Mouse (Mus musculus) CH12.LX (cell line): ENCODE data around the gene Inpp4b. TPM values are rescaled to one million over a fixed set of nuclear protein-coding genes. Genes with fewer than 3 reads are reported as not detected.

Experiments
- DNase-seq: peaks from one replicate; pipeline ENCODE4 v3.0.0-alpha.2; 2013; ENCODE audit errors: extremely low read depth
- H3K27ac ChIP-seq: 2 replicates; pipeline ENCODE4 v1.5.1; 2012; ENCODE audit warnings: low read depth, mild to moderate bottlenecking, control low read depth, moderate library complexity; ENCODE audit not compliant: insufficient read depth
- H3K27me3 ChIP-seq: replicated peaks from 2 replicates; pipeline ENCODE3; 2012; ENCODE audit warnings: inconsistent platforms
- H3K36me3 ChIP-seq, 2 experiments: replicated peaks in 1 of 2; 2 replicates each; pipeline versions ENCODE3 to v1.6.1; 2012; ENCODE audit warnings: inconsistent platforms in 1 of 2, low read length in 1 of 2, mild to moderate bottlenecking in 1 of 2, mixed read lengths in 1 of 2, moderate library complexity in 1 of 2; ENCODE audit not compliant: control insufficient read depth in 1 of 2, insufficient read depth in 1 of 2
- H3K4me1 ChIP-seq, 2 experiments: 2 replicates each; pipeline ENCODE4 v1.6.1; 2012; ENCODE audit warnings: inconsistent platforms in 1 of 2, moderate library complexity in 1 of 2; ENCODE audit not compliant: insufficient read depth in 2 of 2, control insufficient read depth in 1 of 2
- H3K4me2 ChIP-seq: 2 replicates; pipeline ENCODE4 v1.6.1; 2012; ENCODE audit warnings: low read depth, mild to moderate bottlenecking, control low read depth; ENCODE audit not compliant: poor library complexity, insufficient read depth, severe bottlenecking
- H3K4me3 ChIP-seq, 3 experiments: fragments of 150-350 bp in 1 of 3; sonication (generic) in 1 of 3; replicated peaks in 1 of 3; 2 replicates each; pipeline versions ENCODE3 to v1.5.1; 2011 to 2012; ENCODE audit warnings: low read depth in 2 of 3, low read length in 2 of 3, mild to moderate bottlenecking in 2 of 3, moderate library complexity in 2 of 3, control low read depth in 1 of 3, improper control_type of control experiment in 1 of 3, inconsistent platforms in 1 of 3, mixed read lengths in 1 of 3; ENCODE audit not compliant: poor library complexity in 1 of 3
- H3K79me2 ChIP-seq: replicated peaks from 2 replicates; pipeline ENCODE4 v1.6.1; 2012; ENCODE audit warnings: mild to moderate bottlenecking, moderate library complexity; ENCODE audit not compliant: control insufficient read depth, poor library complexity, insufficient read depth, severe bottlenecking; ENCODE audit errors: extremely low read depth
- H3K9ac ChIP-seq: 2 replicates; pipeline ENCODE4 v1.6.1; 2012; ENCODE audit warnings: low read depth, mild to moderate bottlenecking, control low read depth, moderate library complexity; ENCODE audit not compliant: insufficient read depth
- H3K9me3 ChIP-seq: replicated peaks from 2 replicates; pipeline ENCODE3; 2012; ENCODE audit warnings: low read length, inconsistent platforms, mixed read lengths
- BHLHE40 ChIP-seq: IDR thresholded peaks from 2 replicates; pipeline ENCODE4 v1.6.1; 2011; ENCODE audit warnings: mild to moderate bottlenecking, low read depth, low read length, improper control_type of control experiment
- CHD1 ChIP-seq: IDR thresholded peaks from 2 replicates; pipeline ENCODE4 v1.6.1; 2012; ENCODE audit warnings: low read depth, low read length, improper control_type of control experiment, inconsistent platforms
- E2F4 ChIP-seq: IDR thresholded peaks from 2 replicates; pipeline ENCODE4 v1.6.1; 2011; ENCODE audit warnings: low read depth, low read length, improper control_type of control experiment; ENCODE audit not compliant: insufficient replicate concordance
- ETS1 ChIP-seq: conservative IDR thresholded peaks from 2 replicates; pipeline ENCODE4 v1.6.1; 2012; ENCODE audit warnings: low read depth, mild to moderate bottlenecking, inconsistent platforms, low read length, improper control_type of control experiment, moderate library complexity
- IRF4 ChIP-seq: IDR thresholded peaks from 2 replicates; pipeline ENCODE4 v1.6.1; 2014; ENCODE audit warnings: low read depth, mild to moderate bottlenecking, inconsistent platforms, low read length, improper control_type of control experiment
- JUN ChIP-seq: IDR thresholded peaks from 2 replicates; pipeline ENCODE4 v1.6.1; 2011; ENCODE audit warnings: low read depth, mild to moderate bottlenecking, low read length, improper control_type of control experiment, moderate library complexity; ENCODE audit not compliant: insufficient read depth
- MAFK ChIP-seq: IDR thresholded peaks from 2 replicates; pipeline ENCODE4 v1.6.1; 2011; ENCODE audit warnings: low read length, improper control_type of control experiment; ENCODE audit not compliant: insufficient replicate concordance
- MAX ChIP-seq: IDR thresholded peaks from 2 replicates; pipeline ENCODE4 v1.6.1; 2011; ENCODE audit warnings: low read length, improper control_type of control experiment
- NELFE ChIP-seq: IDR thresholded peaks from 2 replicates; pipeline ENCODE4 v1.6.1; 2011; ENCODE audit warnings: low read depth, low read length, improper control_type of control experiment
- POLR2A ChIP-seq: IDR thresholded peaks from 2 replicates; pipeline ENCODE4 v1.6.1; 2011; ENCODE audit warnings: low read depth, mild to moderate bottlenecking, improper control_type of control experiment, low read length
- RAD21 ChIP-seq: IDR thresholded peaks from 2 replicates; pipeline ENCODE4 v1.6.1; 2011; ENCODE audit warnings: low read depth, mild to moderate bottlenecking, low read length, improper control_type of control experiment, moderate library complexity
- SMC3 ChIP-seq: IDR thresholded peaks from 2 replicates; pipeline ENCODE4 v1.6.1; 2011; ENCODE audit warnings: low read depth, low read length, improper control_type of control experiment
- TBP ChIP-seq: conservative IDR thresholded peaks from 2 replicates; pipeline ENCODE4 v1.6.1; 2011; ENCODE audit warnings: low read depth, low read length, improper control_type of control experiment
- ZMIZ1 ChIP-seq: IDR thresholded peaks from 2 replicates; pipeline ENCODE4 v1.6.1; 2012; ENCODE audit warnings: low read depth, mild to moderate bottlenecking, inconsistent platforms, low read length, improper control_type of control experiment
- dilution Hi-C: fragments of 300-500 bp; cut with MboI; formaldehyde crosslinking; loops from 2 replicates; pipeline ENCODE4 v1.14.3; 2020; ENCODE audit warnings: low sequenced_read_pairs; ENCODE audit not compliant: extremely low pct_unique_long_range_greater_than_20kb, extremely low pct_ligation_motif_present
- in situ Hi-C: fragments of 300-500 bp; cut with MboI; formaldehyde crosslinking; loops from 3 replicates; pipeline ENCODE4 v1.14.3; 2019; ENCODE audit warnings: low sequenced_read_pairs, low pct_ligation_motif_present, low pct_unique_long_range_greater_than_20kb, mixed read lengths
- polyA plus RNA-seq: library from polyadenylated mRNA; unstranded; fragments of >175 nt; gene quantifications from 2 replicates; pipeline ENCODE4 v1.2.1, GENCODE M21; 2012; ENCODE audit warnings: low read depth; ENCODE audit not compliant: insufficient read length
- total RNA-seq, 2 experiments: library from RNA; depleted of rRNA; stranded (reverse); fragments of 300-350 nt in 1 of 2; fragments of >200 nt in 1 of 2; gene quantifications; 2 replicates each; pipeline ENCODE4 v1.2.3; 2012 to 2014

The Inpp4b gene
- total and polyA plus RNA-seq, 3 experiments = 3.0 to 4.9 (median 3.4) TPM

DNA sequence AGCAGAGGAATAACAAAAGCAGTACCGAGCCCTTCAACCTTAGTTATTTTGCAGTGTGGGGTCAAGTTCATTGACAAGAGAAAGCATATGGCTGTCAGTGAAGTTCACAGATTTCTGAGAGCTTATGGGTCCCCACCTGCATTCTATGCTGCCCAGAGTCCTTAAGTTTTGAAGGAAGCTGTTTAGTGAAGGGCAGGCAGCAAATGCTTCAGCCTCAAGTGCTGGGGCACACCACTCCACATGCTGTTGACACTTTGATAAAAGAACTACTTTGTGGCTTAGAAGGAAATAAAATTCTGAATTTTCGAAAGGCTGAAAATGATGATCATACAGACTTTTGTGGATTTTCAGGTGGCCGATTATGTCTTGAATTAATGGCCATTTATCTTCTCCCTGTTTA is 296.1 kb downstream of the Inpp4b start:
- Histone ChIP-seq H3K27me3 (no peaks in the 10 kb centered on the region), H3K9ac (no peak overlapping the region), H3K4me3 (no peak overlapping the region), H3K4me1 (peaks cover 10 to 40% of the 10 kb centered on the region in 2 experiments), H3K36me3 (no peaks in the 10 kb centered on the region), H3K4me2 (no peak overlapping the region), H3K79me2 (no peaks in the 10 kb centered on the region), H3K27ac (no peak overlapping the region), H3K9me3 (no peaks in the 10 kb centered on the region)
- no peak for DNase-seq
- dilution Hi-C loops (no loop called here), in situ Hi-C loops (no loop called here)
- TF ChIP-seq MAFK = no peak
- no peak for TF ChIP-seq E2F4

DNA sequence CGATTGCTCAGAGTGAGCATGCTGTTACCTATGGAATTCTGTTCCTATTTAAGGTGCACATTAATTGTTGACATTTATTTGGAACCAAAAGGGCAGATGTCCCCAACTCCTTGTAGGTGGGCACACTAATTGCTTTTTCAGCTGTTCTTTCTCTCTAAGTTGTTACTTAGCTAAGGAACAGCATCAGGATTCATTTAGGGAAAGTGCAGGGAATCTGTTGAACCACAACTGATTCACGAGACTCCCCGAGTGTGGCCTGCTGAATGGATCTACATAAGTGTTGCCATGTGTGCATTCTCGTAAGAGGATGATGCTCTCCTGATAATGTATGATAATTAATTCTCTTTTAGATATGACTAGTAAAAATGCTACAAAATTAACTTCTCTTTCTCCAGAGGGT is 297.5 kb downstream of the Inpp4b start:
- dilution Hi-C loops = no loop called here
- in situ Hi-C loops = no loop called here
- no peak for TF ChIP-seq ZMIZ1
- TF ChIP-seq, all 38 proteins: peak for 0
- no peak overlapping the region for H3K9ac ChIP-seq
- no peaks in the 10 kb centered on the region for H3K27me3 ChIP-seq
- H3K4me1 ChIP-seq = peaks cover 8 to 32% of the 10 kb centered on the region in 2 experiments
- no peaks in the 10 kb centered on the region for H3K9me3 ChIP-seq
- no peaks in the 10 kb centered on the region for H3K36me3 ChIP-seq
- no peak overlapping the region for H3K4me2 ChIP-seq
- no peak overlapping the region for H3K4me3 ChIP-seq
- no peaks in the 10 kb centered on the region for H3K79me2 ChIP-seq
- H3K27ac ChIP-seq = no peak overlapping the region
- no peak for DNase-seq

DNA sequence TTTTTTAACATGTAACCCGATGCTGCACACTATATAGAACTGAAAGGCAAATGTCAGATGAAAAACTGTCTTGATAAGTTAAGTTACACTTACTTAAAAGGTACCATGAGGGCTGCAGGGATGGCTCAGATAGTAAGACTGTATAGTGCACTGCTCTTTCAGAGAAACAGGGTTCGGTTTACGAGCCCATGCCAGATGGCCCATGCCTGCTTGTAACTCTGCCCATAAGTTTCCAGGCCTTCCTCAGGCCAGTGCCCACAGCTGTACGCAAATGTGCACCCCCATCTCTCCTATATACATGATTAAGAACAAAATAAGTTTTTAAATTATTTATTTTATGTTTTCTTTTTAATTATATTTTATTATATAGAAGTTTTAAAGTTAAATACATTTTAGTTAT is 300.7 kb downstream of the Inpp4b start:
- dilution Hi-C loops (no loop called here), in situ Hi-C loops (no loop called here)
- DNase-seq = no peak
- no peak overlapping the region for H3K9ac ChIP-seq
- no peaks in the 10 kb centered on the region for H3K9me3 ChIP-seq
- H3K4me1 ChIP-seq = peaks cover 0 to 7% of the 10 kb centered on the region in 2 experiments; a peak in 1 of 4 replicates
- no peak overlapping the region for H3K4me3 ChIP-seq
- H3K27ac ChIP-seq = no peak overlapping the region
- no peaks in the 10 kb centered on the region for H3K27me3 ChIP-seq
- no peak overlapping the region for H3K4me2 ChIP-seq
- no peaks in the 10 kb centered on the region for H3K36me3 ChIP-seq
- no peaks in the 10 kb centered on the region for H3K79me2 ChIP-seq
- no peak for TF ChIP-seq TBP
- no peak for TF ChIP-seq POLR2A
- TF ChIP-seq RAD21 = no peak
- no peak for TF ChIP-seq CHD1
- no peak for TF ChIP-seq MAX
- TF ChIP-seq JUN = no peak
- no peak for TF ChIP-seq BHLHE40
- no peak for TF ChIP-seq ZMIZ1
- no peak for TF ChIP-seq ETS1
- TF ChIP-seq NELFE = no peak
- no peak for TF ChIP-seq SMC3
- TF ChIP-seq IRF4 = no peak
